Mouse (Mus musculus) embryonic facial prominence, embryonic 13.5 days (tissue): ENCODE measurements at regions not wholly inside any gene's neighbourhood (a gene's known extent, or its start where the extent isn't known, plus 50 kb on each side); places are given as distances from the start of the nearest gene placed in this dataset.

Experiments used
- ATAC-seq: fragments of 200-750 bp; cut with Nextera tagmentation; 2 replicates; pipeline ENCODE4 v1.8.0; 2017; ENCODE audit warnings: low read depth; ENCODE audit not compliant: insufficient number of reproducible peaks, insufficient read depth, low FRiP score, low TSS enrichment
- H3K27ac ChIP-seq: fragments of 300-500 bp; sonication (generic); 2 replicates; pipeline ENCODE4 v1.5.1; 2015; ENCODE audit warnings: moderate library complexity, mild to moderate bottlenecking, inconsistent platforms
- H3K27me3 ChIP-seq: fragments of 300-500 bp; sonication (generic); 2 replicates; pipeline ENCODE4 v1.6.1; 2015; ENCODE audit warnings: mild to moderate bottlenecking, inconsistent platforms
- H3K36me3 ChIP-seq: fragments of 300-500 bp; sonication (generic); 2 replicates; pipeline ENCODE4 v1.6.1; 2015; ENCODE audit warnings: mild to moderate bottlenecking, inconsistent platforms
- H3K4me1 ChIP-seq: fragments of 300-500 bp; sonication (generic); 2 replicates; pipeline ENCODE4 v1.6.1; 2015; ENCODE audit warnings: inconsistent platforms
- H3K4me2 ChIP-seq: fragments of 300-500 bp; sonication (generic); 2 replicates; pipeline ENCODE4 v1.6.1; 2015; ENCODE audit warnings: moderate library complexity, mild to moderate bottlenecking, inconsistent platforms
- H3K4me3 ChIP-seq: fragments of 300-500 bp; sonication (generic); 2 replicates; pipeline ENCODE4 v1.5.1; 2015; ENCODE audit warnings: mild to moderate bottlenecking, inconsistent platforms
- H3K9ac ChIP-seq: fragments of 300-500 bp; sonication (generic); 2 replicates; pipeline ENCODE4 v1.6.1; 2015; ENCODE audit warnings: mild to moderate bottlenecking, inconsistent platforms
- H3K9me3 ChIP-seq: fragments of 300-500 bp; sonication (generic); 2 replicates; pipeline ENCODE4 v1.6.1; 2016; ENCODE audit warnings: inconsistent platforms
- WGBS: fragments of 180-500 bp; shearing (Covaris S2); methylation state at CpG from one replicate; pipeline ENCODE4 v1.1.7; 2015; ENCODE audit warnings: mixed read lengths; 5-methylcytosine and 5-hydroxymethylcytosine counted together

GRCm38 (mm10) chr1:35862661-35863060 lies 205.5 kb upstream of the Hs6st1 start:
- no peak overlapping the region for H3K4me2 ChIP-seq
- no peak overlapping the region for H3K4me3 ChIP-seq
- no peaks in the 10 kb centered on the region for H3K9me3 ChIP-seq
- no peaks in the 10 kb centered on the region for H3K27me3 ChIP-seq
- no peak for ATAC-seq
- no peak overlapping the region for H3K9ac ChIP-seq
- H3K36me3 ChIP-seq, result no peaks in the 10 kb centered on the region
- H3K4me1 ChIP-seq, result no peaks in the 10 kb centered on the region
- no peak overlapping the region for H3K27ac ChIP-seq
- WGBS, result 86% methylated on average over 2 of the region's 2 CpGs

- 87% methylated on average over 9 of the region's 9 CpGs for WGBS
- no peak overlapping the region for H3K4me2 ChIP-seq
Observed at GRCm38 (mm10) chr1:35864246-35864645, 204.0 kb upstream of the Hs6st1 start.

GRCm38 (mm10) chr1:35865263-35865662 lies 202.9 kb upstream of the Hs6st1 start:
- Histone ChIP-seq H3K27me3 (no peaks in the 10 kb centered on the region), H3K4me2 (no peak overlapping the region), H3K27ac (no peak overlapping the region), H3K9me3 (no peaks in the 10 kb centered on the region), H3K9ac (no peak overlapping the region), H3K36me3 (no peaks in the 10 kb centered on the region), H3K4me3 (no peak overlapping the region), H3K4me1 (0 out of 2 replicates have a peak, but pooled peaks cover 6% of the 10 kb centered on the region)
- ATAC-seq, result no peak
- 88% methylated on average over 6 of the region's 6 CpGs for WGBS

More at GRCm38 (mm10) chr1:35864246-35864645, 204.0 kb upstream of the Hs6st1 start:
- H3K27ac ChIP-seq, result no peak overlapping the region
- no peak overlapping the region for H3K4me3 ChIP-seq
- H3K9ac ChIP-seq, result no peak overlapping the region
- H3K9me3 ChIP-seq, result no peaks in the 10 kb centered on the region
- H3K4me1 ChIP-seq, result no peaks in the 10 kb centered on the region
- H3K36me3 ChIP-seq, result no peaks in the 10 kb centered on the region
- ATAC-seq, result no peak
- no peaks in the 10 kb centered on the region for H3K27me3 ChIP-seq

GRCm38 (mm10) chr1:35866643-35867042 lies 201.6 kb upstream of the Hs6st1 start:
- 0 out of 2 replicates have a peak, but pooled peaks cover 9% of the 10 kb centered on the region for H3K4me1 ChIP-seq
- H3K27me3 ChIP-seq, result no peaks in the 10 kb centered on the region
- H3K4me3 ChIP-seq, result no peak overlapping the region
- H3K36me3 ChIP-seq, result no peaks in the 10 kb centered on the region
- WGBS, result 80% methylated on average over 12 of the region's 12 CpGs
- no peak overlapping the region for H3K27ac ChIP-seq
- H3K9ac ChIP-seq, result no peak overlapping the region
- H3K4me2 ChIP-seq, result no peak overlapping the region
- no peak for ATAC-seq
- H3K9me3 ChIP-seq, result no peaks in the 10 kb centered on the region

GRCm38 (mm10) chr1:35869381-35870143 lies 198.6 kb upstream of the Hs6st1 start:
- Histone ChIP-seq H3K36me3 (no peaks in the 10 kb centered on the region), H3K9me3 (no peaks in the 10 kb centered on the region), H3K27ac (no peak overlapping the region), H3K27me3 (no peaks in the 10 kb centered on the region), H3K9ac (no peak overlapping the region), H3K4me2 (peak overlapping the region; percentile 21), H3K4me1 (0 out of 2 replicates have a peak, but pooled peaks cover 9% of the 10 kb centered on the region), H3K4me3 (no peak overlapping the region)
- ATAC-seq, result peak; percentile 71; the same call in 1 of the 2 replicates
- 42% methylated on average over 17 of the region's 17 CpGs for WGBS

GRCm38 (mm10) chr1:35870144-35870827 lies 197.9 kb upstream of the Hs6st1 start:
- Histone ChIP-seq H3K27me3 (no peaks in the 10 kb centered on the region), H3K9ac (no peak overlapping the region), H3K27ac (no peak overlapping the region), H3K4me1 (0 out of 2 replicates have a peak, but pooled peaks cover 9% of the 10 kb centered on the region), H3K36me3 (no peaks in the 10 kb centered on the region), H3K9me3 (no peaks in the 10 kb centered on the region), H3K4me3 (no peak overlapping the region), H3K4me2 (no peak overlapping the region)
- no peak for ATAC-seq
- WGBS, result 75% methylated on average over 9 of the region's 9 CpGs

- WGBS, result 89% methylated on average over 2 of the region's 2 CpGs
- no peaks in the 10 kb centered on the region for H3K36me3 ChIP-seq
- H3K27me3 ChIP-seq, result no peaks in the 10 kb centered on the region
- H3K4me3 ChIP-seq, result no peak overlapping the region
- no peak overlapping the region for H3K9ac ChIP-seq
- H3K27ac ChIP-seq, result no peak overlapping the region
- H3K4me1 ChIP-seq, result peaks cover 13% of the 10 kb centered on the region; the same call in 1 of the 2 replicates
- ATAC-seq, result no peak
- no peak overlapping the region for H3K4me2 ChIP-seq
- H3K9me3 ChIP-seq, result no peaks in the 10 kb centered on the region
Observed at GRCm38 (mm10) chr1:35873038-35873437, 195.2 kb upstream of the Hs6st1 start.

GRCm38 (mm10) chr1:35875210-35875811 lies 192.9 kb upstream of the Hs6st1 start:
- ATAC-seq, result no peak
- Histone ChIP-seq H3K4me3 (no peak overlapping the region), H3K4me1 (peaks cover 7% of the 10 kb centered on the region; the same call in 1 of the 2 replicates), H3K27ac (peak overlapping the region; percentile 48; the same call in 1 of the 2 replicates), H3K36me3 (no peaks in the 10 kb centered on the region), H3K9ac (no peak overlapping the region), H3K27me3 (no peaks in the 10 kb centered on the region), H3K4me2 (no peak overlapping the region), H3K9me3 (no peaks in the 10 kb centered on the region)
- WGBS, result 63% methylated on average over 11 of the region's 11 CpGs

GRCm38 (mm10) chr1:35878426-35878825 lies 189.8 kb upstream of the Hs6st1 start:
- WGBS, result 89% methylated on average over 4 of the region's 4 CpGs
- Histone ChIP-seq H3K36me3 (no peaks in the 10 kb centered on the region), H3K4me2 (no peak overlapping the region), H3K27ac (no peak overlapping the region), H3K9ac (no peak overlapping the region), H3K4me1 (peaks cover 4% of the 10 kb centered on the region; the same call in 1 of the 2 replicates), H3K4me3 (no peak overlapping the region), H3K27me3 (no peaks in the 10 kb centered on the region), H3K9me3 (no peaks in the 10 kb centered on the region)
- no peak for ATAC-seq

- ATAC-seq, result no peak
- WGBS, result 75% methylated on average over 11 of the region's 11 CpGs
- no peak overlapping the region for H3K27ac ChIP-seq
Observed at GRCm38 (mm10) chr1:35879388-35880093, 188.7 kb upstream of the Hs6st1 start.

GRCm38 (mm10) chr1:35880562-35881265 lies 187.5 kb upstream of the Hs6st1 start:
- 79% methylated on average over 6 of the region's 6 CpGs for WGBS
- no peak overlapping the region for H3K9ac ChIP-seq
- no peak overlapping the region for H3K27ac ChIP-seq
- no peak overlapping the region for H3K4me3 ChIP-seq
- H3K27me3 ChIP-seq, result no peaks in the 10 kb centered on the region
- H3K9me3 ChIP-seq, result no peaks in the 10 kb centered on the region
- H3K36me3 ChIP-seq, result no peaks in the 10 kb centered on the region
- H3K4me1 ChIP-seq, result peaks cover 3% of the 10 kb centered on the region; the same call in 1 of the 2 replicates
- no peak for ATAC-seq
- H3K4me2 ChIP-seq, result no peak overlapping the region

More at GRCm38 (mm10) chr1:35879388-35880093, 188.7 kb upstream of the Hs6st1 start:
- Histone ChIP-seq H3K9me3 (no peaks in the 10 kb centered on the region), H3K27me3 (no peaks in the 10 kb centered on the region), H3K4me3 (no peak overlapping the region), H3K4me2 (no peak overlapping the region), H3K36me3 (no peaks in the 10 kb centered on the region), H3K9ac (no peak overlapping the region), H3K4me1 (peaks cover 4% of the 10 kb centered on the region; the same call in 1 of the 2 replicates)
